Mouse (Mus musculus) monocyte, adult 5-6 weeks (primary cell): ENCODE measurements around the gene Cluh. TPM values are rescaled to one million over a fixed set of nuclear protein-coding genes. Genes with fewer than 3 reads are reported as not detected.

ENCODE experiments used
- ATAC-seq: fragments of 153-309, 156-312 bp; replicated peaks from 2 replicates; pipeline ENCODE4 v1.8.0; 2017; ENCODE audit warnings: mild to moderate bottlenecking; ENCODE audit not compliant: low TSS enrichment, insufficient number of reproducible peaks, severe bottlenecking, poor library complexity, low FRiP score
- total RNA-seq: library from RNA; stranded (forward); fragments of 200-1000, 200-491, 200-594 nt; gene quantifications from 3 replicates; pipeline ENCODE4 v1.2.3, GENCODE M21; 2017

Cluh gene
- 13.9 to 24.2 TPM (median 16.7 TPM) in 3 replicates for total RNA-seq

DNA sequence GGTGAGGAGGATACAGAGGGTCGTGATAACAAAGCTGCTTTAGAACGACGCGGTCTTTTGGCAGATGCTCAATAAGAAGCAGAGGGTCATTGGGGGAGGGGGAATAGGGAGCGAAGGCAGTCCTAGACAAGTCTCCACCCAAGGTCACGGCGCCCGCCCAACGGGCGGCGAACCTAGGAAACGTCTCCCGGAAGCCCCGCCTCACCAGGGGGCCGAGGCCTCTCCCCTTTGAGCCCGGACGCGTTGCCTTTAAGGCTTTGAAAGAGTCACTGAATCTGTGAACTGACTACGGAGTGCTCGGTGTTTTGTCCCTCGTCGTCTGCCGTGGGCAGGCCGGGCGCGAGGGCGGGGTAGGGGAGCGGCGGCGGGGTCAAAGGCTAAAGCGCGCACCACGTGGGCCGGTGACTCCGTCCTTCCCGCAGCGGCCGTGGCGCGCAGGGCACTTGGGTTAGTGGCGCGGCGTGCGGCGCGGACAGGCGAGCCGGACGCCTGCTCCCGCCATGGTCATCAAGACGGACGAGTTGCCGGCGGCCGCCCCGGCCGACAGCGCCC is at the start of gene Cluh:
Gene Cluh, plus strand, starts transcription at position 401 of the 552 bp plus-strand sequence.
- peak; percentile 78 for ATAC-seq

DNA sequence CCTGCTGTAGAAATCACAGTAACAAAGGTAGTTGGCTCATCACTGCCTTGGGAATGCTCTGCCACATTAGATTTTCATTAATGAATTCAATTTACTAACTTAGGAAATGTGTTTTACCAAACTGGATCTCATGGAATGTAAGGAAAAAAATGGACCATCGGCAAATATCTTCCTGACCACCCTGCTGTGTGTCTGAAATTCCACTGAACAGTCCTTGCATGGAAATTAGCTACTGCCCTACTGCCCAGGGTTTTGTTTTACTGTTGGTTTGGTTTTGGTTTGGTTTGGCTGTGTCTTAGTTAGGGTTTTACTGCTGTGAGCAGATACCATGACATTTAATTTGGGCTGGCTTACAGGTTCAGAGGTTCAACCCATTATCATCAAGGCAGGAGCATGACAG is 47.0 kb upstream of the Cluh start:
- ATAC-seq: no peak

DNA sequence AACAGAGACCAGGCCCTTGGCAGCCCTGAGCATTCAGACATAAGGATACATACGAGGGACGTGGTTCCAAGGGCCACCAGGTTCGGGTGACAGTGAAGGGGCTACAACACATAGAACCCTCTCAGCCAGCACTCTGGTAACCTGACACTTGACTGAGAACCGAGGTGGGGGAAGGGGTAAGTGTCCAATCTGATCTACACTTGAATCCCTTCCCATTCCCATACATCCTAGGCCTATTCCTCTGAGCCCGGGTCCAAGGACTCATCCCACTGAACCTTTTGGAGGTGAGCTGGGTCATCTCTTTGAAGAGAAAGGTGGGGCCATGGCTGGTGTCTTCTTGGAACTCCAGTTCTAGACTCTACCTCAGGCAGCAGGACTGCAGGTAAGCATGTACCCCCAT is 39.2 kb upstream of the Cluh start:
- ATAC-seq: no peak

DNA sequence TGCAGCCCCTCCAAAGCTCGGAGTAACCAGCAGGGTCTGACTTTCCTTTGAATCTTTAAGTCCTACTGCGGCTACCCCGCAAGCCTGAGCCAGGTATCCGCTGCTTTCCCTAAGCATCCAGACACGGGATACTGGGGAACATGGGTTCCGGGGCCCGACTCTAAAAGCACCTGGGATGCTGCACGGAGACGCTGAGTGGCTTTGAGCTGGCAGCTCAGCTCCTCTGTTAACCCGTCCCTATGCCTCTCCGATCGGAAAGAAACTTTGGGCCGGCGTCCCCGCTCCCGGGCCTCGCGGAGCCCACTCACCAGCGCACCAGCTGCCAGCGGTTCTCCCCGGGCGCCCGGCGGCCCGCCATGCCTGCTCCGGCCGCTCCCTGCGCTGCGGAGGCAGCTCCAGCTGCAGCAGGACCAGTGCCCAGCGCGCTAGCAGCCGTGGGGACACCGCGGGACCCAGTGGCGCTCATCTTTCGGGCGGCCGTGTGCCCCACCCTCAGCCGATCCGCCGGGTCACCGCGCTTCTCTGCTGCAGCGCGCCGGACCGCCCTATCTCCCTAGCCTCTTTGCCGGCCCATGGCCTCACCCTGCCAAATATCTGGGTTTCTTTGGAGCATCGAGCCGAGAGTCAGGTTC is 38.6 kb upstream of the Cluh start, which contains the start of gene Rap1gap2:
Gene Rap1gap2, minus strand, starts transcription at position 371 of the 632 bp plus-strand sequence.
- ATAC-seq: no peak

DNA sequence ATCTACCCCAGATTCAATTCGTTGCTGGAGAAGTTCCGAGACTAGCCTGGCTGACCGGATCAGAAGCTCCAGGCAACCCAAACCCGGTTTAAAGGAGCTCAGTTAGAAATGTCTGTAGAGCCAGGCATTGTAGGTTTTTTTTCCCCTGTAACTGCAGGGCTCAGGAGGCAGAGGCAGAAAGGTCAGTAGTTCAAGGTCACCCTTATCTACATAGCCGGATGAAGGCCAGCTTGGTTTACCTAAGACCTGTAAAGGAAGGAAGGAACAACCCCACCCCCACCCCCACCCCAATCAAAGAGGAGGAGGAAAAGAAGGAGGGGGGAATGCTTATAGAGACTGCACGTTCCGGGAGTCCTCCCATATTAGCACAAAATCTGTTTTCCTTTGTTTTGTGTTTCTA is 37.9 kb upstream of the Cluh start:
- ATAC-seq: no peak

DNA sequence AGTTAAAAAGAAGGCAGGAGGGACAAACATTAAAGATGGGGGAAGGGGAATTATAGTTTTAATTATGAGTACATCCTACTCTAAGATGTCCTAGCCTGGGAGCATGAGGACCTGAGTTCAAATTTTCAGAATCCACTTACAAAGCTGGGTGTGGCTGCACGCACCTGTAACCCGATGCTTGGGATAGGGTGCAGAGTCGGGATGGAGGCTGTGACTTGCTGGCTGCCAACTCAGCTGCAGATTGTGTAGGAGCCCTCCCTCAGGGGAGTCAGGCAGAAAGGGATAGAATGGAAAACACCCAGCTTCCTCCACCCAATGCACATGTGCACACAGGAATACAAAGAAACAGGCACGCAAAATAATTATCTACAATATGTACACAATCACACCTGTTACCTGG is 35.9 kb upstream of the Cluh start:
- no peak for ATAC-seq

DNA sequence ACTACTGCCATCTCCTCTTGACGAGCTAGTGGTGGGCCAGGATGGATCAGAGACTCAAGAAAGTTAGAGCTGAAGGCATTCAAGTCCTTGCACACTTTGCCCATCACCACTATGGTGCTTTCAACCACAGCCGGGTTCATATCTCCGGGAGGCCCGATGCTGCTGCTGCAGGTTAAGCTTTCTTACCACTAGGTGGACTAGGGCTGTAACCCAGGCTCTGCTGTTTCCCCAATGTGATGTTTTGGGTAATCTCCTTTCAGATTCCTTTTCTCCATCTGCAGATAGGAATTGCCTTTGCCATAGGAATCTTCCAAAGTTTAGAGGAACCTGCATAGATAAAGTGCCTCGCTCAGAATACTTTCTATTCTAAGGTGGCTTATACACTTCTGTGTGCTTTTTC is 33.7 kb upstream of the Cluh start:
- no peak for ATAC-seq

DNA sequence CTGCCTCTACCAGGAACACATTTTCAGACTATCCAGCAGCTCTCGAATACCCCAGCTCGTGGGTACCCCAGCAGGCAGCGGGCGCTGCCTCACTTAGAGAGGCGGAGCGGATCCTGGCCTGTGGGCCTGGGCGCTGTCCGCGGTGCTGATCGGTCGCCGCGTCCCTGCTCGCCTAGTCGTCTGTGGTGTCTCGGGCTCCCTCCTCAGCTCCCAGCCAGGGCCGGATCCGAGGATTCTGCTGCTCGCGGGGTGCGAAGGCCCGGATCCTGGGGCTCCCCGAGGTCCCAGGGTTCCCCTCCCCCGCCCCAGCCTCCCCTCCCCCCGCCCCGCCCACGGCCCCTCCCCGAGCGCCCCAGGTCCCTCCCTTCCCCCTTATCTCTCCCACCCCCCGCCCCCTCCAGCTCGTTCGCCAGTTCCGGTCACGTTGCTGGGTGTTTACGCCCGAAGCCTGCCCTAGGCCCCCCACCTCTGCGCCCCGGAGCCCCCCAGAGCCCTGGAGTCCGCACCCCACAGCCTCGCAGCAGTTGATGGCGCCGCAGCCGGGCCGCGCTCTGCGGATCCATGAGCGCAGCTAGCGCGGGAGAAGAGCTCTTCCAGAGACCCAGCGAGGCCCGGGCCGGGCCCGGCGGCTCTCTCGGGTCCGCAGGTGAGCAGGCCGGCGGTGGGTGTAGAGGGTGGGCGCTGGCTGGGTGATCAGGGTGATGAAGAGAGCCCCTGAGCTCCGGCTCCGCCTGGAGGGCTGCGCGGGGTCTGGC is 29.9 kb upstream of the Cluh start, which contains the start of gene Ccdc92b:
Gene Ccdc92b, plus strand, starts transcription at position 405 of the 755 bp plus-strand sequence.
- peak; percentile 66; the same call in 1 of the 2 replicates for ATAC-seq

DNA sequence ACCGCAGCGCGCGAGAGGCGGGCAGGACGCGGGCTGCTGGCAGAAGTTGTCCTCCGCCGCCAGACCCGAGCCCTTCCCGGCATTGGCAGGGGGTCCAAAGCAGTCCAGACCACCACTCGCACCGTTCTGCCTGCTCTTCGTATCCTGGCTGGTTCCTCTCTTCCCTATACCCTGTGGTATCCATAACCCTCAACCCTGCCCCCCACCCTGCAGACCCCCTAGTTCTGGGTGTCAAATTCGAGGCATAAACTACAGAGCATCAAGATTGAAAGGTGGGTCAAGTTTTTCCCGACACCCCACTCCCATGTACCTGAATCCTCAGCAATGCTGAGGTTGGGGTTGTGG is 29.4 kb upstream of the Cluh start:
- ATAC-seq: no peak

DNA sequence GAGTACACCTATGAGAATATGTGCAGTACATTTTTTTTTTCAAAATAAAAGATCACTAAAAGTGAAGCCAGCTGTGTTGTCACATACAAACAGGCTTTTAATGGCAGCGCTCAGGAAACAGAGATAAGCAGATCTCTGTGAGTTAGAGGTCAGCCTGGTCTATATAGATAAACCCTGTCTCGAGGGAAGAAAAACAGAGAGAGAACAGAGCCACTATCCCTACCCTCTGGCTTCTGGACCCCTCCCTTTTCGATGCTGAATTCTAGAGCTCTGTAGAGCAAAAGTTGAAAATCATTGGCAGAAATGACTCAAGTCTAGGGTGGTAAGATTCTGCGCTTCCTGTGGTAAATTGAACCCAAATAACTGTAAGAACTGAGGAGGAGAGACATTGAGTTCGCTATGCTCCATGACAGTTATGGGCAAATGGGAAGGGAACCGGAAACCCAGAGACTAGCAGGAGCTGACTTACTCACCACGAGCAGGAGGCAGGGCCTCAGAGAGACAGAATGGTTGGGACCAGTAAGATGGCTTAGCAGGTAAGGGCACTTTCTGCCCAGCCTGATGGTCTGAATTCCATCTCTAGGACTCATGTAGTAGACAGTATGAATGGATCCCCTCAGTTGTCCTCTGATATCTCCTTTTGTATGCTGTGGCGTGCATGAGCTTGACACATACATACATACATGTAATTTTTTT is 27.2 kb upstream of the Cluh start:
- ATAC-seq: no peak

DNA sequence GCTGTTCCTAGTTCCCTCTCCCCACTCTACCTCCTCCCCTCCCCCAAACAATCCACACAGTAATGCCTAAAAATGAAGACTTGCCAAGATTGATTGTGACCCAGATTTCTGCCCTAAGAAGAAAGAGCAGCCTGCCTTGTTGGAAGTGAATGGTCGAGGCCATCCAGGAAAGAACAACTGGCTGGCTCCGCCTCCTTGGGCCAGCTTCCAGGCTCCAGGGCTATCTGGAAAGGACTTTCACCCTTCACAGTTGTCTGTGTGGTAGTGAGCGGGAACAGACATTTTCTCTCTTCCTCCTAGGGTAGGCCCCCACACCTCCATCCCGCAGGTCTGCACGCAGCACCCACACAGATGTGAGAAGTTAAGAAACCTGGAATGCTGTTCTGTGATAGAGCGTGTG is 25.6 kb upstream of the Cluh start:
- ATAC-seq: no peak

DNA sequence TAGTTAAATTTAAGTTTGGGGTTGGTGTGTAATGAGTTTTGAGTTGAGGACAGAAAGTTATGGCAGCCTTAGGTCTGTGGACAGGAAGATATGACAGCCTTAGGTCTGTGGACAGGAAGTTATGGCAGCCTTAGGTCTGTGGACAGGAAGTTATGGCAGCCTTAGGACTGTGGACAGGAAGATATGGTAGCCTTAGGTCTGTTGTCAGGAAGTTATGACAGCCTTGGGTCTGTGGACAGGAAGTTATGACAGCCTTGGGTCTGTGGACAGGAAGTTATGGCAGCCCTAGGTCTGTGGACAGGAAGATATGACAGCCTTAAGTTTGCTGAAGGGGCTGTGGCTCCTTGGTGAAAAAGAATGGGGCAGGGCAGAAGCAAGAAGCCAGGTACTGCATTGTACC is 24.0 kb upstream of the Cluh start:
- ATAC-seq: no peak

DNA sequence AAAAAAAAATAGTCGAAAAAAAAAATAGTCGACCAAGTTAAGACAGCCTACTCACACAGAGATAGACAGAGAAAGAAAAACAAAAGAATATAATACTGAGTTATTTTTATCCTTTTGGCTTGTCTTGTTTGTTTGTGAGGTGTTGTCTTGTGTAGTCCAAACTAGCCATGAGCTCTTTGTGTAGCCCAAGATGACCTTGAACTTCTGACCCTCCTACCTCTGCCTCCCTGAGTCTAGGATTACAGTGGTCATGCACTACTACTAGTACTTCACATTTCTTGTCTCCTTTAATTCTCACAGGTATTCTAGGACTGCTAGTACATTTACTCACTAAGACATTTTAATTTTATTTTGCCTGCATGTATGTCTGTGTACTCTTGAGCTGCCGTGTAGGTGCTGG is 21.8 kb upstream of the Cluh start:
- ATAC-seq: no peak

DNA sequence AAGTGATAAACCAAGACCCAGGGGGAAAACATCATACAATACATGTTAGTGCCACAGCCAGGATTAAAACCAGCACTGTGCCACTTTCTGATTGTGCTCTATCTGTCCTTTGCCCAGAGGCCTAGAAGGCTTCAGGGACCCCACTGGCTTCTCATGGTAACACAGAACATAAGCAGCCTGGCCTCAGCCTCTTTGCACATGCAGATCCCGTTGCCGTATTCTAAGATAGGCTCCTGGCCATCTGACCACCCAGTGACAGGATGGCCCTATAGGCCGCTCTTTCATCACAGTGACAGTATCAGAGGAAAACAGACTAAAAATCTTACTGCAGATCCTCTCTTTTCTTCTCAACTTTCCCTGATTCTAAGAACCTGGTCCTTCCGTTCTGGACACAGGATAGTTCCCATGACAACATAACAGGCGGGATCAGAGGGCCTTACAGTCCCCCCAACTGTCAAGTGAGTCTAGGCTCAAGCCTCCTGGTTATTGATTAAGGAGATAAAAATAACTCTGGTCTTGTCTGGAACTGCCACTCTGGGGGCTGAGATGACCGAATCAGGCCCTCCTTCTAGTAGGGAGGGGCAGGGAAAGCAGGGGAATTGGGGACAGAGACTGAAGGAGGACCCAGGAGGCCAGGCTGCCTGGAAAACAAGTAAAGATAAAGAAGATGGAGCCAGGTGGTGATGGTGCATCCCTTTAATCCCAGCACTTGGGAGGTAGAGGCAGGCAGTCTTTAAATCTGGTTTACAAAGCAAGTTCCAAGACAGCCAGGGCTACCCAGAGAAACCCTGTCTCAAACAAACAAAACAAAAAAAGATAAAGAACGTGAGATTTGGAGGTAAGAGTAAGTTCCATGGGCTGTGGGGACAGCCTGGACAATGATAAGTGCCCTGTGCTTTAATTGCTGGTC is 17.2 kb upstream of the Cluh start:
- no peak for ATAC-seq

DNA sequence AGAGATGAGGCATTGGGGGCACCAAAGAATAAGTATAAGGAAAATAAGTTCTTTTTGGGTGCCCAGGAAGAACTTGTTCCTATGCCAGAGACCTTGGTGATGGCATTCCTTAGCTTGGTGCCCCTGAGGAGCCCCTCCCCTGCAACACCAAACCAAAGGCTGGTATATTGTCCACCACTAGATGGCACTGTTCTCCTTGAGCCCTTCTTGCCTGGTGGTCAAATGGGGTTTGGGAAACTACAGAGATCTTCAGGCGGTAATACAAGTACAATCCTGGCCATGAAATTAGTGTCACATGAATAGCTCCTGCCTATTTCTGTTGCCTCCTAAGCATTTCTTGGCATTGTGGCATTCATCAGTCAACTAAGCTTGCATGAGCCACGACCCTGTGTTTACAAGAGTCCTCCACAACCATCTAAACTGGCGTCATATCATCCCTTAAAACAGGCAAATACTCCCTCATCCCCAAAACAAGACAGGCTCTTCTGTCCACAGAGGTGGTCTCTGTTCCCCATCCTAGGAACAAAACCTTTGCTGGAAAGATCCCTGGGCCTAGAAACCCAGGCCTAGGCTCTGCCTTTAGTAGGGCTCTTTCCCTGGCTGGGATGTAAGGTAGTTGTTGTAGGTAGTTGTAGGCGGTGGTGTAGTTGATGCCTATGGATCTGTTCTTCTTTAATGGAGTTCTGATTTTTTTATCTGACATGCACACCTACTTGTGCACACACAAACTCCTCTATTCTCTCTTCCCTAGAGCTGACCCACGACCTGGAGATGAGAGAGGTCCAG is 14.6 kb upstream of the Cluh start:
- peak; percentile 68; the same call in 1 of the 2 replicates for ATAC-seq

DNA sequence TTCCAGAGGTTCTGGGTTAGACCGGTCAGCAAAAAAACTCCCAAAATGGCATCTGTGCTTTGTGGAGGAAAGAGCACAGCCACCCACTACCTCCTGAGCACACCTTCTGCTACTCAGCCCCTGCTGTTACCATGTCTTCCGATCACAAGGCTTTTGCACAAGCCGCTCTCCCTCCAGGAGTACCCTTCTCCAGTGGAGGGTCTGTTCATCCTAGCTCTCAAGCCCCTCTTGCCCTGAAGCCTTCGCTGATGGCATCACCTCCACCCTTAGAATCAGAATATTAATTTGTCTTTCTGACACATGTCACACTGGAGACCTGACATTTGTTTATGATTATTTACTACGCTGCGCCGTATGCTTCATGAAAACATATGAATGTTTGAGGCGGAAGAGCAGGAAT is 11.8 kb upstream of the Cluh start:
- ATAC-seq: no peak

DNA sequence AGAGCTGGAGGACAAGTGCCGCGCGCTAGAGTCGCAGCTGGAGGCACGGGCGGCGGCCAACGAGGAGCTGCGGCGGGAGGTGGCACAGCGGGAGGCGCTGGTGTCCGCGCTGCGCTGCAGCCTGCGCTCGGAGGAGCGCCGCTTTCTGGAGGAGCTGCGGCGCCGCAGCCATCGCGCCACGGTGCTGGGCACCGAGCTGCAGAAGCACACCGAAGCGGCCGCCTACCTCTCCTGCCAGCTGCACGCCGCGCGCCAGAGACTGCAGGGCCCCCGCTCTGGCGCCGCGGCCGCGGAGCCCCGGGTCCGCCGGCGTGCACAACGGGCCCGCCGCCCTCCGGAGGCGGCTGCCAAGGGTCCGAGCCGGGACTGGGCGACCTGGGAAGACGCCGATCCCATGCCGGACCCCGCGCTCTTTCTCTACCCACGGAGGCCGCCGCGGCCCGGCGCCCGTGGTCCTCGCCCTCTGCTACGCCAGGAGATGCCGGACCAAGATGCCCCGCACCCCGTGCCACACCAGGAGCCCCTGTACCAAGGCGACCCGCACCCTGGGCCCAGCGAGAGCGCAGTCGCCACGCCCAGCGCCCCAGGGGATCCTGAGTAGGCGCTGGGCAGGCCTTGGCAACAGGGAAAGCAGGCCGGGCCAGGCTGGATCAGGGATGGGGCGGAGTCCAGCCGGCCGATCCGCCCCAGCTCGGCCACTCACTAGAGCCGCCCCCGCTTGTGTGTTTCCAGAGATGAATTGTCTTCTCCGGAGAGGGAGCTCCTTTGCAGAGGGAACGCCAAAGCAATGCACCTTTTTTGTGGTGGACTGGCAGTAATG is 11.1 kb upstream of the Cluh start:
- ATAC-seq: no peak; the same call in 1 of the 2 replicates
